Mouse (Mus musculus) lung, postnatal 0 days (tissue): Measurements from ENCODE around the gene Krtap10-10. TPM values are rescaled to one million over a fixed set of nuclear protein-coding genes. Genes with fewer than 3 reads are reported as not detected.

ENCODE experiments used
- ATAC-seq: fragments of 200-750 bp; cut with Nextera tagmentation; 2 replicates; pipeline ENCODE4 v1.8.0; 2017; ENCODE audit warnings: moderate library complexity
- DNase-seq: peaks from one replicate; pipeline ENCODE4 v3.0.0-alpha.2; 2016; ENCODE audit warnings: low spot score
- H3K27ac ChIP-seq: fragments of 300-500 bp; sonication (generic); 2 replicates; pipeline ENCODE4 v1.5.1; 2014; ENCODE audit warnings: antibody characterized with exemption, mild to moderate bottlenecking, low read length, mixed read lengths
- H3K27me3 ChIP-seq: fragments of 300-500 bp; sonication (generic); replicated peaks from 2 replicates; pipeline ENCODE4 v1.6.1; 2014; ENCODE audit warnings: low read length, mixed read lengths; ENCODE audit not compliant: insufficient read depth
- H3K36me3 ChIP-seq: fragments of 300-500 bp; sonication (generic); 2 replicates; pipeline ENCODE4 v1.6.1; 2014; ENCODE audit warnings: low read length, mixed read lengths; ENCODE audit not compliant: insufficient read depth
- H3K4me1 ChIP-seq: fragments of 300-500 bp; sonication (generic); 2 replicates; pipeline ENCODE4 v1.6.1; 2014; ENCODE audit warnings: antibody characterized with exemption, low read depth, low read length, mixed read lengths; ENCODE audit not compliant: insufficient read depth
- H3K4me2 ChIP-seq: fragments of 300-500 bp; sonication (generic); replicated peaks from 2 replicates; pipeline ENCODE4 v1.6.1; 2014; ENCODE audit warnings: low read depth, mild to moderate bottlenecking, low read length, moderate library complexity, mixed read lengths
- H3K4me3 ChIP-seq: fragments of 300-500 bp; sonication (generic); 2 replicates; pipeline ENCODE4 v1.5.1; 2014; ENCODE audit warnings: low read depth, low read length
- H3K9ac ChIP-seq: fragments of 300-500 bp; sonication (generic); replicated peaks from 2 replicates; pipeline ENCODE4 v1.6.1; 2014; ENCODE audit warnings: low read depth, mild to moderate bottlenecking
- H3K9me3 ChIP-seq: fragments of 300-500 bp; sonication (generic); 2 replicates; pipeline ENCODE4 v1.6.1; 2016; ENCODE audit warnings: low read length, mixed read lengths
- CTCF ChIP-seq: IDR thresholded peaks from 2 replicates; pipeline ENCODE4 v1.5.1; 2016; ENCODE audit warnings: antibody characterized with exemption, mild to moderate bottlenecking
- EP300 ChIP-seq: IDR thresholded peaks from 2 replicates; pipeline ENCODE4 v1.6.1; 2016; ENCODE audit warnings: antibody characterized with exemption, mild to moderate bottlenecking, control low read depth
- WGBS: fragments of 180-500 bp; shearing (Covaris S2); extraction: QIAGEN DNeasy Blood & Tissue Kit; methylation state at CpG from one replicate; pipeline ENCODE4 v1.1.7; 2014; 5-methylcytosine and 5-hydroxymethylcytosine counted together
- polyA plus RNA-seq: library from polyadenylated mRNA; unstranded; fragments of >200 nt; fragmentation: Nextera tagmentation; extraction: Ambion mirVana; gene quantifications from 2 replicates; pipeline ENCODE4 v1.2.1, GENCODE M21; 2015

Krtap10-10 gene
- polyA plus RNA-seq, 1 experiment from 2014 or later = not detected

GRCm38 (mm10) chr10:77798921-77799508, 36.7 kb upstream of the Krtap10-10 start, which contains the start of gene Gm19668:
TSS of gene Gm19668 (minus strand) at chr10:77799133.
- Histone ChIP-seq H3K9me3 (no peaks in the 10 kb centered on the region), H3K4me1 (no peaks in the 10 kb centered on the region; the same call in 1 of the 2 replicates), H3K36me3 (no peaks in the 10 kb centered on the region), H3K27me3 (no peaks in the 10 kb centered on the region), H3K4me2 (no peak within 1 kb of the TSS), H3K27ac (no peak within 1 kb of the TSS), H3K4me3 (no peak within 1 kb of the TSS), H3K9ac (no peak within 1 kb of the TSS)
- DNase-seq (no peak), ATAC-seq (no peak)
- TF ChIP-seq EP300 (no peak), CTCF (no peak)
- 59% methylated on average over 8 of the region's 8 CpGs for WGBS

GRCm38 (mm10) chr10:77804095-77804494, 31.7 kb upstream of the Krtap10-10 start:
- 37% methylated on average over 3 of the region's 3 CpGs for WGBS
- H3K27me3 ChIP-seq = no peaks in the 10 kb centered on the region
- no peak overlapping the region for H3K4me2 ChIP-seq
- H3K27ac ChIP-seq = no peak overlapping the region
- no peak overlapping the region for H3K4me3 ChIP-seq
- H3K9ac ChIP-seq = no peak overlapping the region
- TF ChIP-seq CTCF = no peak
- no peak for TF ChIP-seq EP300
- no peaks in the 10 kb centered on the region for H3K9me3 ChIP-seq
- ATAC-seq = 0 out of 2 replicates have a peak, but pooled peaks have one; percentile 28
- H3K36me3 ChIP-seq = no peaks in the 10 kb centered on the region
- no peak for DNase-seq
- no peaks in the 10 kb centered on the region for H3K4me1 ChIP-seq

- Histone ChIP-seq H3K27me3 (no peaks in the 10 kb centered on the region), H3K4me2 (no peak within 1 kb of the TSS), H3K9ac (no peak within 1 kb of the TSS), H3K9me3 (no peaks in the 10 kb centered on the region), H3K36me3 (no peaks in the 10 kb centered on the region), H3K4me3 (no peak within 1 kb of the TSS), H3K4me1 (no peaks in the 10 kb centered on the region), H3K27ac (no peak within 1 kb of the TSS)
- DNase-seq (no peak), ATAC-seq (no peak)
- 45% methylated on average over 5 of the region's 5 CpGs for WGBS
- TF ChIP-seq CTCF (no peak), EP300 (no peak)
Observed at GRCm38 (mm10) chr10:77811743-77812142, 24.0 kb upstream of the Krtap10-10 start, which contains the start of gene Gm9507. TSS of gene Gm9507 (minus strand) at chr10:77811843.

- Histone ChIP-seq H3K9ac (no peak within 1 kb of the TSS), H3K4me2 (no peak within 1 kb of the TSS), H3K27me3 (no peaks in the 10 kb centered on the region), H3K36me3 (no peaks in the 10 kb centered on the region), H3K27ac (no peak within 1 kb of the TSS), H3K4me1 (no peaks in the 10 kb centered on the region), H3K4me3 (no peak within 1 kb of the TSS), H3K9me3 (no peaks in the 10 kb centered on the region)
- no peak for ATAC-seq
- DNase-seq = no peak
- TF ChIP-seq CTCF (no peak), EP300 (no peak)
- 34% methylated on average over 4 of the region's 4 CpGs for WGBS
Observed at GRCm38 (mm10) chr10:77814382-77814781, 21.4 kb upstream of the Krtap10-10 start, which contains the start of gene Gm2696. TSS of gene Gm2696 (plus strand) at chr10:77814682.

GRCm38 (mm10) chr10:77815514-77815913, 20.2 kb upstream of the Krtap10-10 start:
- Histone ChIP-seq H3K27me3 (no peaks in the 10 kb centered on the region), H3K4me2 (no peak overlapping the region), H3K36me3 (no peaks in the 10 kb centered on the region), H3K9me3 (no peaks in the 10 kb centered on the region), H3K4me1 (no peaks in the 10 kb centered on the region), H3K9ac (no peak overlapping the region), H3K4me3 (no peak overlapping the region), H3K27ac (no peak overlapping the region)
- peak; percentile 72 for TF ChIP-seq CTCF
- TF ChIP-seq EP300 = no peak
- DNase-seq = peak; percentile 5
- WGBS = 24% methylated on average over 5 of the region's 5 CpGs
- ATAC-seq = no peak

GRCm38 (mm10) chr10:77818523-77818922, 17.2 kb upstream of the Krtap10-10 start:
- WGBS = 97% methylated on average over 4 of the region's 4 CpGs
- no peak overlapping the region for H3K9ac ChIP-seq
- H3K4me3 ChIP-seq = no peak overlapping the region
- no peaks in the 10 kb centered on the region for H3K4me1 ChIP-seq
- no peaks in the 10 kb centered on the region for H3K27me3 ChIP-seq
- no peak overlapping the region for H3K27ac ChIP-seq
- ATAC-seq (no peak), DNase-seq (no peak)
- H3K9me3 ChIP-seq = no peaks in the 10 kb centered on the region
- H3K36me3 ChIP-seq = no peaks in the 10 kb centered on the region
- TF ChIP-seq EP300 = no peak
- no peak for TF ChIP-seq CTCF
- H3K4me2 ChIP-seq = no peak overlapping the region
